Mouse (Mus musculus) forebrain, embryonic 11.5 days (tissue): ENCODE results near the gene Slc46a1. TPM values are rescaled to one million over a fixed set of nuclear protein-coding genes. Genes with fewer than 3 reads are reported as not detected.

ENCODE experiments used
- ATAC-seq: fragments of 200-750 bp; cut with Nextera tagmentation; replicated peaks from 2 replicates; pipeline ENCODE4 v1.8.0; 2017; ENCODE audit warnings: moderate TSS enrichment; ENCODE audit not compliant: low FRiP score
- DNase-seq: peaks from one replicate; pipeline ENCODE4 v3.0.0-alpha.2; 2017; ENCODE audit warnings: low spot score
- H3K27ac ChIP-seq: fragments of 300-500 bp; sonication (generic); 2 replicates; pipeline ENCODE4 v1.5.1; 2014; ENCODE audit warnings: low read depth, low read length
- H3K27me3 ChIP-seq: fragments of 300-500 bp; sonication (generic); 2 replicates; pipeline ENCODE4 v1.6.1; 2014; ENCODE audit warnings: mild to moderate bottlenecking, low read length, mixed read lengths; ENCODE audit not compliant: control insufficient read depth, insufficient read depth
- H3K36me3 ChIP-seq: fragments of 300-500 bp; sonication (generic); 2 replicates; pipeline ENCODE4 v1.6.1; 2014; ENCODE audit warnings: mild to moderate bottlenecking, low read length, moderate library complexity, mixed read lengths; ENCODE audit not compliant: control insufficient read depth, insufficient read depth
- H3K4me1 ChIP-seq: fragments of 300-500 bp; sonication (generic); replicated peaks from 2 replicates; pipeline ENCODE4 v1.6.1; 2014; ENCODE audit warnings: low read length, mixed read lengths; ENCODE audit not compliant: control insufficient read depth, insufficient read depth
- H3K4me2 ChIP-seq: fragments of 300-500 bp; sonication (generic); 2 replicates; pipeline ENCODE4 v1.6.1; 2014; ENCODE audit warnings: low read depth, mild to moderate bottlenecking, low read length, moderate library complexity, mixed read lengths; ENCODE audit not compliant: severe bottlenecking
- H3K4me3 ChIP-seq: fragments of 300-500 bp; sonication (generic); 2 replicates; pipeline ENCODE4 v1.5.1; 2014; ENCODE audit warnings: low read depth, low read length
- H3K9ac ChIP-seq: fragments of 300-500 bp; sonication (generic); 2 replicates; pipeline ENCODE4 v1.6.1; 2014; ENCODE audit warnings: low read length
- H3K9me3 ChIP-seq: fragments of 300-500 bp; sonication (generic); 2 replicates; pipeline ENCODE4 v1.6.1; 2016; ENCODE audit warnings: low read length, mixed read lengths; ENCODE audit not compliant: control insufficient read depth
- WGBS: fragments of 180-500 bp; shearing (Covaris S2); extraction: QIAGEN DNeasy Blood & Tissue Kit; methylation state at CpG from one replicate; pipeline ENCODE4 v1.1.7; 2014; 5-methylcytosine and 5-hydroxymethylcytosine counted together
- polyA plus RNA-seq: library from polyadenylated mRNA; unstranded; fragments of >200 nt; fragmentation: Nextera tagmentation; extraction: Ambion mirVana; gene quantifications from 2 replicates; pipeline ENCODE4 v1.2.1, GENCODE M21; 2014

Gene Slc46a1
- polyA plus RNA-seq, 1 experiment from 2014 or later = 18.4 TPM

DNA sequence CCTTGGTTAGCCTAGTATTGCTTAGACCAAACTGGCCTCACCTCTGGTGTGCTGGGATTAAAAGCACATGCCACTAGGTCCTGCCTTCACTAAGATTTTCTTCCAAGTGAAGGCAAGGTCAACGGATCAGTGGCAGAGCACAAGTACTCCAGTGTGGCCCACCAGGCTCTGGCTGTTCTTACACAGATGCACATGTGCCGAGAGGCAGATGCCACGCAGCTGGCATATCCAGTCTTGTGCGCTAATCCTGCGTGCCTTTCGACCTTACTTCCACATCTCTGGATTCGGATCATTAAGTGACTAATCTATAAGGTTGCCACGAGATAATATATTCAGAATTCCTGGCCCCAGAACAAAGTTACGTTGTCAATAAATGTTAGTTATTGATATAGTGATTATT lies 381 bp upstream of the Slc46a1 start:
- no peaks in the 10 kb centered on the region for H3K36me3 ChIP-seq
- ATAC-seq (no peak), DNase-seq (no peak)
- no peaks in the 10 kb centered on the region for H3K27me3 ChIP-seq
- peak overlapping the region; percentile 85 for H3K9ac ChIP-seq
- peak overlapping the region; percentile 92 for H3K4me2 ChIP-seq
- H3K4me1 ChIP-seq = peaks cover 3% of the 10 kb centered on the region
- no peak overlapping the region for H3K27ac ChIP-seq
- H3K9me3 ChIP-seq = no peaks in the 10 kb centered on the region
- H3K4me3 ChIP-seq = peak overlapping the region; percentile 78
- WGBS = 38% methylated on average over 9 of the region's 9 CpGs

DNA sequence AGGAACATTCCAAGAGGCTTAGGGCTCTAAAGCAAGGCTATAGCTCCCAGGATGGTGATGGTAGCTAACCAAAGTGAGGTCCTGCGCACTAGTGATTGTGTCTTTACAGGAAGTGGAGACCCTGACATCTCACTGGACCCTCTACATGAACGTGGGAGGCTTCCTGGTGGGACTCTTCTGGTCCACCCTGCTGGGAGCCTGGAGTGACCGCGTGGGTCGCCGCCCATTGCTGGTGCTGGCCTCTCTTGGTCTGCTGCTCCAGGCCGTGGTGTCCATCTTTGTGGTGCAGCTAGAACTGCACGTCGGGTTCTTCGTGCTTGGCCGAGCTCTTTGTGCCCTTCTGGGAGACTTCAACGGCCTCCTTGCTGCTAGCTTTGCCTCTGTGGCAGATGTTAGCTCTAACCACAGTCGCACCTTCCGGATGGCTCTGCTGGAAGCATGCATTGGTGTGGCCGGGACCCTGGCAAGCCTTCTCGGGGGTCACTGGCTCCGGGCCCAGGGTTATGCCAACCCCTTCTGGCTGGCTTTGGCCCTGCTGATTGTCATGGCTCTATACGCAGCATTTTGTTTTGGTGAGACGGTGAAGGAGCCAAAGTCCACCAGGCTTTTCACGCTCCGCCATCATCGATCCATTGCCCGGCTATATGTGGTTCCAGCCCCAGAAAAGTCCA lies 880 bp downstream of the Slc46a1 start:
- Histone ChIP-seq H3K27me3 (no peaks in the 10 kb centered on the region), H3K27ac (no peak overlapping the region), H3K9ac (peak overlapping the region; percentile 85), H3K4me1 (peaks cover 3% of the 10 kb centered on the region), H3K9me3 (no peaks in the 10 kb centered on the region), H3K4me2 (peak overlapping the region; percentile 92), H3K4me3 (peak overlapping the region; percentile 78), H3K36me3 (no peaks in the 10 kb centered on the region)
- WGBS = 57% methylated on average over 23 of the region's 23 CpGs
- ATAC-seq (0 out of 2 replicates have a peak, but pooled peaks have one; percentile 8), DNase-seq (peak; percentile 55)

DNA sequence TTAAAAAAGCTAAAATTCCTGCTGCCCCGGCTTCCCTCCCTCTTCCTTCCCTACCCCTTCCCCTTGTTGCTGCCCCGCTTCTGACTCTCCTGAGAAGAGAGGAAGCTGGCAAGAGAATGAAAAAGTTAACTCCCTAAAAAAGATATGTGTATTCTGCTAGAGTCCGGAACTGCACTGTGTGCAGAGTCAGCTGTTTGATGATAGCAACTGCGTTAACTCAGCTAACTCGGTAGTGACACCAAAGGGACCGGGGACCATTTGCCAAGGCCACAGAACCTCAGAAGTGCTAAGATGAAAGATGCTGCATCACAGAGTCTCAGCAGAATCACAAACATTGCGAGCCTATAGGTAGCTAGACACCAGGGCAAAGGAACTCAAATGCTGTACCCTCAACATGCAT lies 2.0 kb downstream of the Slc46a1 start:
- Histone ChIP-seq H3K36me3 (no peaks in the 10 kb centered on the region), H3K9me3 (no peaks in the 10 kb centered on the region), H3K27me3 (no peaks in the 10 kb centered on the region), H3K9ac (no peak overlapping the region), H3K27ac (no peak overlapping the region), H3K4me3 (no peak overlapping the region), H3K4me2 (no peak overlapping the region), H3K4me1 (peaks cover 3% of the 10 kb centered on the region)
- 90% methylated on average over 7 of the region's 7 CpGs for WGBS
- no peak for ATAC-seq
- DNase-seq = no peak

DNA sequence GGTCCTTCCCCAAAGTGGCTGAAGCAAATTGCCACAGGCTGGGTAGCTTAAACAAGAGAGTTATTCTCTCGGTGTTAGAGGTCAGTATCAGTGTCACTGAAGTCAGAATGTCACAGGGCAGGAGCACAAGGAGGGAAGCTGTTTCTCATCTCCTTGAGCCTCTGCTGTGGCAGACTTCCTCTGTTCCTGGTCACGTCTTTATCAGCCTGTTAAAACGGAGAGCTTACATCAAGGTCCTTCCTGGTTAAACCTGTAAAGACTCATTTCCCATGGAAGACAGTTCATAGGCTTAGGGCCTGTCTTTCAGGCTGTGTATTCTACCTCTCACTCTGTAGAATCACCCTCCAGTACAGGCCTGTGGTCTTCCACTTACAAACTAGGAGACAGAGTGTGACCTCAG lies 2.4 kb downstream of the Slc46a1 start:
- no peak overlapping the region for H3K4me3 ChIP-seq
- ATAC-seq = no peak
- H3K9ac ChIP-seq = no peak overlapping the region
- H3K27ac ChIP-seq = no peak overlapping the region
- no peaks in the 10 kb centered on the region for H3K9me3 ChIP-seq
- H3K4me1 ChIP-seq = peaks cover 3% of the 10 kb centered on the region
- no peak for DNase-seq
- no peaks in the 10 kb centered on the region for H3K36me3 ChIP-seq
- H3K4me2 ChIP-seq = no peak overlapping the region
- WGBS = 65% methylated on average over 3 of the region's 3 CpGs
- no peaks in the 10 kb centered on the region for H3K27me3 ChIP-seq

DNA sequence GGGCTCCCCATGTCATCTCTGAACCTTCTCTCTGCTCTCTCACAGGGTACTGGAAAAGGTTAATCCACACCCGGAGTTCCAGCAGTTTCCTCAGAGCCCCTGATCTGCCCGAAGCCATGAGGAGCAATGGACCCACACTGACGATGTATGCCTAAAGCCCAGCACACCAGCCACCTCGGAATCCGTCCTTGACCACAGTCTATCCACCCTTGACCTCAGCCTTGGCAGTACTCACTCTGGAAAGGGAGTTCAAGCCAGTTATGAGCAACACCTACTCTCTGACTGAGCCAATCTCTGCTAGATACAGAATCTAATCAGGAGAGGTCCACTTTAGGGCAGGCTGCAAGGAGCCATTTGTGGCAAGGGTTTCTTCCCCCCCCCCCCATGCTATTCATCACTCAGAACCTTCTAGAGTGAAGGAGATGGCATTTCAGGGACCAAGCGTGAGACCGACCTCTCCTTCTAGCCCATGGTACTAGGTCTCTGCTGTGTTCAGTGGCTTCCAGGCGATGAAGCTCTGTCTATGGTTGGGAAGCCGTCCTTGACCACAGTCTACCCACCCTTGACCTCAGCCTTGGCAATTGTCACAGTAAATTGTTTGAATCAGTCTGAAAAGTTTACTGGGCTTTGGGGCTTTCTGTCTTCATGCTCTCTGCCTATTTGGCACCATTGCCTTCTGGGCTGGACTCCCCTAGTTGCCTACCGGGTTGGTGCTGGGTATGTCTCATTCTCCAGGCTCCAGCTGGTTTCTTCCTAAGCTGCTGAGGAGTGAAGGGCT lies 6.0 kb downstream of the Slc46a1 start:
- ATAC-seq (no peak), DNase-seq (no peak)
- no peaks in the 10 kb centered on the region for H3K36me3 ChIP-seq
- no peaks in the 10 kb centered on the region for H3K9me3 ChIP-seq
- H3K4me1 ChIP-seq = peaks cover under 1% of the 10 kb centered on the region
- H3K27me3 ChIP-seq = no peaks in the 10 kb centered on the region
- WGBS = 93% methylated on average over 10 of the region's 10 CpGs
- H3K9ac ChIP-seq = no peak overlapping the region
- no peak overlapping the region for H3K27ac ChIP-seq
- H3K4me3 ChIP-seq = no peak overlapping the region
- no peak overlapping the region for H3K4me2 ChIP-seq

DNA sequence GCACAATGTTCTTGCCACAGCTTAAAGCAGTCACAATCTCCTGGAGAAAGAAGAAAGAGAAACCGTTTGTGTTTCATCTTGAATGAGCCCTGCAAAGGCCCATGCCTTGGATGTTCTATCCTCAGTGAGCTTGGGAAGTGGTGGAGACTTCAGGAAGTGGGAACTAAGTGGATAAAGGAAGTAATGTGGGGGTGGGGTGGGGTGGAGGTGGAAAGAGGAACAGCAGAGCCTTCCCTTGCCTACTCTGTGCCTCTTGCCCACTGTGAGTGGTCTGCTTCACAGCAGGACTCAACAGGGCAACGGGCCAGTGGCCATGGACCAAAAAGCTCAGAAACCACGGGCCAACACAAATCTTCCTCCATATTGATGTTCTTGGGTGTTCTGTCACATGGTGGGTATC lies 9.8 kb downstream of the Slc46a1 start:
- 87% methylated on average over 3 of the region's 3 CpGs for WGBS
- Histone ChIP-seq H3K9ac (no peak overlapping the region), H3K4me3 (no peak overlapping the region), H3K27me3 (no peaks in the 10 kb centered on the region), H3K4me2 (no peak overlapping the region), H3K9me3 (no peaks in the 10 kb centered on the region), H3K4me1 (no peaks in the 10 kb centered on the region), H3K27ac (no peak overlapping the region), H3K36me3 (no peaks in the 10 kb centered on the region)
- ATAC-seq = no peak
- DNase-seq = no peak

DNA sequence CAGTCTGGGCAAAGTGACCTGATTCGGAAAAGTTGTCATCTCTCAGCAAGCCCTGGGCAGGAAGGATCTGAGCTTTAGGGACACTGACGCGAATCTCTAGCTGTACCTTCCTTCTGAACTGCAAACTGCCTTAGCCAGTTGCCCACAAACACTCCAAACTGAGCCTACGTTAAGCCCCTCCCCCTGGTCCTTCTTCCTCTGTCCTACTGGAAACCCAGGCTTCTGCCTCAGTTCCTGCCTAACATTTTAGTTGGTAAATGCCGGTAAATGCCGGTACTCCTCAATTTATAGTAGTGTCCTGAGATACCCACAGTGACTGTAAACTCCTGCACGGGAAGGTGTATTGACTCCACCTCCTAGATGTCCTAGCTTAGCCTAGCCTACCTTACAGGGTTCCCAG lies 18.1 kb downstream of the Slc46a1 start:
- Histone ChIP-seq H3K27ac (no peak overlapping the region), H3K27me3 (peaks cover 14% of the 10 kb centered on the region), H3K9me3 (no peaks in the 10 kb centered on the region), H3K36me3 (no peaks in the 10 kb centered on the region), H3K4me2 (no peak overlapping the region), H3K4me1 (0 out of 2 replicates have a peak, but pooled peaks cover 3% of the 10 kb centered on the region), H3K4me3 (no peak overlapping the region), H3K9ac (no peak overlapping the region)
- WGBS = 69% methylated on average over 7 of the region's 7 CpGs
- ATAC-seq (no peak), DNase-seq (no peak)

DNA sequence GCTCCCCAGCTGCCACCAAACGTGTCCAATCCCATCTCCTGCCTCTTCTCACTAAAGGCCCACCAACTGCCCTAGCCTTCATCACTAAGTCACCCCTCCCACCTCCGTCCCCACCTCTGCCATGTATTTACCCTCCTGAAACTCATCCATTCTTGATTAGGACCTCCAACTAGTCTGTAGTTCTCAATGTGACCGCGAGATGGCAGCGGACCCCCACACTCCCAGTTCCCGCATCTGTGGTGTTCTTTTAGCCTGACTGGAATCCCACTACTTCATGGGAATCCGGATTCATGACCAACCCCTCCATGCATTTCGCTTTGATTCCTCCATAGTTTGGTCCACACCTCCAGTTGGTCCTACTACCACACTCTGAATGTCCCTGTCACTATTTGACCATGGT lies 22.7 kb downstream of the Slc46a1 start:
- Histone ChIP-seq H3K9me3 (no peaks in the 10 kb centered on the region), H3K27me3 (peaks cover 33% of the 10 kb centered on the region)

More for the DNA sequence above, 22.7 kb downstream of the Slc46a1 start:
- H3K36me3 ChIP-seq = no peaks in the 10 kb centered on the region
- no peak overlapping the region for H3K4me3 ChIP-seq
- no peak overlapping the region for H3K9ac ChIP-seq
- DNase-seq (peak; percentile 88), ATAC-seq (no peak)
- WGBS = 3% methylated on average over 8 of the region's 8 CpGs
- peaks cover 10% of the 10 kb centered on the region for H3K4me1 ChIP-seq
- no peak overlapping the region for H3K27ac ChIP-seq
- no peak overlapping the region for H3K4me2 ChIP-seq
